In genomic region chr10:85013464-85013863, GRCm38 (mm10) we compare ENCODE assay signal across 7 mouse cellular contexts.
A peak's percentile ranks its signal among the peaks of the same experiment; 100 is the strongest.
DNase-seq lines count a peak whose midpoint lies in the region; ATAC-seq and TF ChIP-seq lines count a peak whose summit lies in the region.

No protein-coding gene starts in this region.

- no peaks in the 10 kb centered on the region for H3K4me1 ChIP-seq in forebrain, postnatal 0 days (ENCODE audit: insufficient read depth)
- peaks cover 58% of the 10 kb centered on the region for H3K4me1 ChIP-seq in midbrain, embryonic 10.5 days
- no peaks in the 10 kb centered on the region for H3K4me1 ChIP-seq in spleen, adult 2 months (ENCODE audit: control insufficient read depth, insufficient read depth, insufficient read length)

- no peaks in the 10 kb centered on the region for H3K9me3 ChIP-seq in forebrain, postnatal 0 days (ENCODE audit: low read length)
- H3K9me3 ChIP-seq in midbrain, embryonic 10.5 days (replicated peaks), result no peaks in the 10 kb centered on the region

- peaks cover 25% of the 10 kb centered on the region for H3K36me3 ChIP-seq in forebrain, postnatal 0 days (ENCODE audit: insufficient read depth)
- peaks cover 55% of the 10 kb centered on the region for H3K36me3 ChIP-seq in midbrain, embryonic 10.5 days
- peaks cover 7% of the 10 kb centered on the region for H3K36me3 ChIP-seq in spleen, adult 2 months (ENCODE audit: control insufficient read depth, insufficient read depth, low read length)

- TF ChIP-seq CTCF in forebrain, postnatal 0 days (IDR thresholded peaks at IDR 0.05; ENCODE audit: low read depth), result peak; percentile 78
- peak; percentile 61; the same call in 1 of the 2 replicates for TF ChIP-seq CTCF in spleen, adult 2 months (IDR thresholded peaks at IDR 0.05; ENCODE audit: extremely low read depth, insufficient read depth, insufficient read length, insufficient replicate concordance)

- no peak overlapping the region for H3K27ac ChIP-seq in forebrain, postnatal 0 days (ENCODE audit: low read depth, low read length)
- peak overlapping the region; percentile 74 for H3K27ac ChIP-seq in midbrain, embryonic 10.5 days (replicated peaks)
- no peak overlapping the region for H3K27ac ChIP-seq in spleen, adult 2 months (ENCODE audit: insufficient read depth, low read length)

- ATAC-seq in forebrain, postnatal 0 days, result peak; percentile 81

- no peaks in the 10 kb centered on the region for H3K27me3 ChIP-seq in forebrain, postnatal 0 days (ENCODE audit: insufficient read depth, low read length)
- H3K27me3 ChIP-seq in midbrain, embryonic 10.5 days (ENCODE audit: low read depth, poor library complexity, severe bottlenecking), result peaks cover 46% of the 10 kb centered on the region
- no peaks in the 10 kb centered on the region for H3K27me3 ChIP-seq in spleen, adult 2 months (ENCODE audit: control insufficient read depth, insufficient read depth, low read length)

- TF ChIP-seq POLR2A in spleen, adult 2 months (IDR thresholded peaks at IDR 0.05; ENCODE audit: low read depth, low read length), result no peak

- no peak overlapping the region for H3K9ac ChIP-seq in forebrain, postnatal 0 days

- peak; percentile 54 for DNase-seq in 416B (ENCODE audit: low read depth)
- peak; percentile 60 for DNase-seq in CD4-positive helper T cell, adult 2 months (ENCODE audit: low read depth, low spot score)
- peak; percentile 24 for DNase-seq in c-Kit-positive CD71-negative TER-119-negative erythroid progenitor cells, embryonic 14.5 days (ENCODE audit: low read depth)
- DNase-seq in forebrain, postnatal 0 days, result peak; percentile 43
- DNase-seq in layer of hippocampus, adult 9-10 months (ENCODE audit: low spot score), result peak; percentile 15
- peak; percentile 62 for DNase-seq in midbrain, embryonic 10.5 days (ENCODE audit: low spot score)
- DNase-seq in spleen, adult 2 months (ENCODE audit: low read depth in 1 of 2, low spot score in 2 of 2), result peak in 1 of 2 experiments; percentile 40

- H3K4me2 ChIP-seq in forebrain, postnatal 0 days (ENCODE audit: low read depth), result no peak overlapping the region

- WGBS in forebrain, postnatal 0 days, result 0% methylated on average over 1 of the region's 1 CpGs
- WGBS in midbrain, embryonic 10.5 days, result 20% methylated on average over 1 of the region's 1 CpGs
- 6% methylated on average over 1 of the region's 1 CpGs for WGBS in spleen, adult 2 months

- H3K4me3 ChIP-seq in forebrain, postnatal 0 days (ENCODE audit: low read depth, low read length), result no peak overlapping the region
- no peak overlapping the region for H3K4me3 ChIP-seq in midbrain, embryonic 10.5 days
- no peak overlapping the region for H3K4me3 ChIP-seq in spleen, adult 2 months (ENCODE audit: extremely low read depth, insufficient read depth, insufficient read length)
